Mouse (Mus musculus) limb, embryonic 10.5 days (tissue): ENCODE results near the gene Camsap1. TPM values are rescaled to one million over a fixed set of nuclear protein-coding genes. Genes with fewer than 3 reads are reported as not detected.

Experiments
- DNase-seq: peaks from one replicate; pipeline ENCODE4 v3.0.0-alpha.2; 2017; ENCODE audit warnings: low spot score
- H3K27ac ChIP-seq: fragments of 300-500 bp; sonication (generic); 2 replicates; pipeline ENCODE4 v1.5.1; 2016; ENCODE audit warnings: mild to moderate bottlenecking
- H3K27me3 ChIP-seq: fragments of 300-500 bp; sonication (generic); 2 replicates; pipeline ENCODE4 v1.6.1; 2016; ENCODE audit warnings: low read depth, mild to moderate bottlenecking; ENCODE audit not compliant: poor library complexity, severe bottlenecking
- H3K36me3 ChIP-seq: fragments of 300-500 bp; sonication (generic); 2 replicates; pipeline ENCODE4 v1.6.1; 2016; ENCODE audit warnings: mild to moderate bottlenecking, moderate library complexity
- H3K4me1 ChIP-seq: fragments of 300-500 bp; sonication (generic); 2 replicates; pipeline ENCODE4 v1.6.1; 2016
- H3K4me3 ChIP-seq: fragments of 300-500 bp; sonication (generic); 2 replicates; pipeline ENCODE4 v1.5.1; 2016; ENCODE audit warnings: mild to moderate bottlenecking, moderate library complexity
- H3K9me3 ChIP-seq: fragments of 300-500 bp; sonication (generic); replicated peaks from 2 replicates; pipeline ENCODE4 v1.6.1; 2016; ENCODE audit warnings: mild to moderate bottlenecking
- WGBS: fragments of 180-500 bp; shearing (Covaris S2); methylation state at CpG from one replicate; pipeline ENCODE4 v1.1.7; 2016; 5-methylcytosine and 5-hydroxymethylcytosine counted together
- polyA plus RNA-seq: library from polyadenylated mRNA; unstranded; fragments of >200 nt; fragmentation: Nextera tagmentation; extraction: Ambion mirVana; gene quantifications from 2 replicates; pipeline ENCODE4 v1.2.1, GENCODE M21; 2016

The Camsap1 gene
- 30.5 and 34.7 TPM in 2 replicates for polyA plus RNA-seq

DNA sequence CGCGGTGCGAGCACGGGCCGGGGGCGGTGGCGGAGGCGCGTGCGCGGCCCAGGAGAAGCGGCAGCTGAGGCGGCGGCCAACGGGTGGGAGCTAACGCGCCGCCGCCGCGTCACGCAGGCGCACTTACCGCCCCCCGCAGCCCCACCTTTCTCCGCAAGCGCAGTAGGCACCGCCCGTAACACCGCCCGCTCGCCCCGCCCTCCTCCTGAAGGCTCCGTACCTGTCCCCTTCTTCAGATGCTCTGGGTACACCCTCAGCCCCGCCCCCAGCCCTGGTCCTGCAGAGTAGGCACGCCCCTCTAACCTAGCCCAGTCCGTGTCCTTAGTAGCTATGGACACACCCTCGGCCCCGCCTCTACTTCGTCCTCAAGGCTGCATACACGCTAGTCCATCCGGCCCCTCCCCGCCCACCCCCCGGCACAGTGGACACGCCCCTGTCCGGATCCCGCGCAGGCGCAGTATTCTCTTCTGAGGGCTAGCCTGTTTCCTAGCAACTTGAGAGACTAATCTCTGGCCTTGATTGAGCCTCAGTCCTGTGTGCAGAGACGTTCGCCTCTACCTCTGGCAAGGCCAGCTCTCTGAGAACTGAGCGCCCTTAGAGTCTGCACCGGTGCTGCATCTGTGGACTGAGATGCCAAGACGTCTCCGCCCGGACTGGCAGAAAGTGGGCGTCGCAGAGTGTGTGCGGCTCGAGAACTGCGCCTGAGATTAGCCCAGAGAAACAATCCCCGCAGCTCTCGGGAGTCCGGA is at the start of gene Camsap1:
Camsap1 (minus strand) TSS at position 124 of the 749 bp plus-strand sequence.
- DNase-seq, result peak; percentile 99
- Histone ChIP-seq H3K36me3 (peaks cover 15% of the 10 kb centered on the region), H3K4me3 (peak within 1 kb of the TSS; percentile 97), H3K4me1 (peaks cover 31% of the 10 kb centered on the region), H3K27me3 (peaks cover 14% of the 10 kb centered on the region), H3K9me3 (no peaks in the 10 kb centered on the region), H3K27ac (peak within 1 kb of the TSS; percentile 97)
- WGBS, result 2% methylated on average over 50 of the region's 64 CpGs

DNA sequence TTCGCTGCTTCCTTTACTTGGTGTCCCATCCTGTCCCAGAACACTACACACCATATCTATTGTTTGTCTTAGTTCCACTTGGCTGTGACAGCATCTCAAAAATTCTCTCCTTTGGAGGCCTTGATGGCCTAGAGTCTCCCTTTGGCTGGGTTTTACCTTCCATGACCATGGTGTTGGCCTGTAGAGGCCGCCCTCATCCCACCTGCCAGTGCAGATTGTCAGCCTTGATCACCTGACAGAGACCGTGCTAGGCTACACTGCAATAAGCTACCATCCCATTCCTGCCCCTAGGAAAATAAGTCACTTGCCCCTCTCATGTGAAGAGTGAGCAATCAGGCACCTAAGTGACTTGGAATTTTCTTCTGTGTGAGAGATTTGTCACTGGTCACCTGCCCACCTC is 47.2 kb upstream of the Camsap1 start:
- Histone ChIP-seq H3K4me1 (peaks cover 5% of the 10 kb centered on the region; the same call in 1 of the 2 replicates), H3K36me3 (no peaks in the 10 kb centered on the region), H3K9me3 (no peaks in the 10 kb centered on the region), H3K27me3 (no peaks in the 10 kb centered on the region), H3K27ac (no peak overlapping the region), H3K4me3 (no peak overlapping the region)
- WGBS, result 53% methylated on average over 3 of the region's 3 CpGs
- DNase-seq, result no peak

DNA sequence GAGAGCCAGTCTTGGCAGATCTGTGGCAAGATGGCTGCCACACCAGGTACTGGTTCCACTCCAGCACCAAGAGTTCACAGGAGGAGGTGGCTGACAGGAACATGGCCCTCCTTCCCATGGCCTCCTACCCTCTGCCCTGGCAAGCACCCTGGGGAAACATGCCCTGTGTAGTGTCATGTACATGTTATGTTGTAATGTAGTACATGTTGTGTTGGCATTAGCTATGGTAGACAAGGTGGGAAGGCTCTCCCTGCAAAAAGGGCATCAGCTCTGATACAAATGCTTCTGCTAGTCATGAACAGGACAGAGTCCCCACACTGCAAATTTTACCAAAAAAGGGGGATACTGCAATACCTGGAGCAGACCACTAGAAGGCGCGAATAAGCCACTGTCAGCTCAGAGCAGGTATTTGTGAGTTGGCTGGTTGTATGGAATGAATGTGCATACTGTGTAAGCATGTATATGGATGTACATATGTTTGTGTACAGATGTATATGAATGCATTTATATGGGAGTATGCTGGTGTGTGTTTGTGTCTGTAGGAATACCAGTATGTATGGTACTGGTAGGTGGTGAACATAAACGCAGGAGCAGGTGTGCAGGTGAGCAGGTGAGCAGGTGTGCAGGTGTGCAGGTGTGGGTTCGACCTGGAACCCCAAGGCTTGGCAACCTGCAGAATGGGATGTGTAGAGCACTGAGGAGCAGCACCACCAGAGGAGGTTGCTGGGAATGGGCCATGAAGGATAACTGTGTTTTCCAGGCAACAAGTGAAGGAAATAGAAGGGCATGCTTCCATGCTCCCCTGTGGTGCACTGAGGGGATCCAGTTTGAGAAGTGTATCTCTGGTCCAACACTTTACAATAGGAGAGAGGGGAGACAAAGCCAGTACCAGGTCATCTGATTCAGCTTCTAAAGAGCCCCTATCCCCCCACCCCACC is 41.3 kb upstream of the Camsap1 start:
- 31% methylated on average over 4 of the region's 4 CpGs for WGBS
- Histone ChIP-seq H3K27me3 (no peaks in the 10 kb centered on the region), H3K4me1 (peaks cover 14% of the 10 kb centered on the region), H3K4me3 (no peak overlapping the region), H3K27ac (no peak overlapping the region), H3K36me3 (no peaks in the 10 kb centered on the region), H3K9me3 (no peaks in the 10 kb centered on the region)
- DNase-seq, result peak; percentile 56

DNA sequence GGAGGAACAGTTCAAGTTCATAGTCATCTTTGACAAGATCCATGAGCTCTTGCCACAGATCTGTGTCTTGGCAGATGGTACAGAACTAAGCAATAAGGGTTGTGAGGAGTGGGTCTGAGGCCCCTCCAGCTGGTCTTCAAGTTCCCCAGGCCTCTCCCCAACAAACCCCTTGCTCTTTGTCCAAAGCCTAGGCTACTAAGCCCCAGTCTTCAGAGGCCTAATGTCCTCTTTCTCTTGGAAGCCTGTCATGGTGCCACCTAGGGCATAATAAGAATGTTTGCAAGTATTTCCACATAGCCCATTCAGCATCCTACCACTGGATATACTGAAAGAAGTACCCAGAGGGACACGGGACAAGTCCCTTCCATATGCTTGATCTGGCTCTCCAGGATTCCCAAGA is 39.5 kb upstream of the Camsap1 start:
- Histone ChIP-seq H3K4me1 (peaks cover 14% of the 10 kb centered on the region), H3K27ac (no peak overlapping the region), H3K36me3 (no peaks in the 10 kb centered on the region), H3K9me3 (no peaks in the 10 kb centered on the region), H3K27me3 (no peaks in the 10 kb centered on the region), H3K4me3 (no peak overlapping the region)
- no peak for DNase-seq
- 89% methylated on average over 1 of the region's 1 CpGs for whole genome bisulfite sequencing

DNA sequence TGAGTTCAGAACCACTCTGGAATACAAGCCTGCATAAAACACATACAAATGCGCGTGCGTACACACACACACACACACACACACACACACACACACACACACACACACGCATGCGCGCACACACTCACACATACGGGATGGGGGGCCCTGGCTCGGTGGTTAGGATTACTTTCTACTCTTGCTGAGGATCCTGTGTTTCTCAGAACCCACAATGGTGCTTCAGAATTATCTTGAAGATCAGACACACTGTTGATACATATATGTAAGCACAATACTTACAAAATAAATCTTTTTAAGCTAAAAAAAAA is 39.1 kb upstream of the Camsap1 start:
- H3K4me3 ChIP-seq, result peak overlapping the region; percentile 94
- WGBS, result 81% methylated on average over 8 of the region's 8 CpGs
- no peaks in the 10 kb centered on the region for H3K36me3 ChIP-seq
- no peak for DNase-seq
- H3K27ac ChIP-seq, result peak overlapping the region; percentile 86; the same call in 1 of the 2 replicates
- H3K4me1 ChIP-seq, result peaks cover 14% of the 10 kb centered on the region
- H3K27me3 ChIP-seq, result no peaks in the 10 kb centered on the region
- no peaks in the 10 kb centered on the region for H3K9me3 ChIP-seq

DNA sequence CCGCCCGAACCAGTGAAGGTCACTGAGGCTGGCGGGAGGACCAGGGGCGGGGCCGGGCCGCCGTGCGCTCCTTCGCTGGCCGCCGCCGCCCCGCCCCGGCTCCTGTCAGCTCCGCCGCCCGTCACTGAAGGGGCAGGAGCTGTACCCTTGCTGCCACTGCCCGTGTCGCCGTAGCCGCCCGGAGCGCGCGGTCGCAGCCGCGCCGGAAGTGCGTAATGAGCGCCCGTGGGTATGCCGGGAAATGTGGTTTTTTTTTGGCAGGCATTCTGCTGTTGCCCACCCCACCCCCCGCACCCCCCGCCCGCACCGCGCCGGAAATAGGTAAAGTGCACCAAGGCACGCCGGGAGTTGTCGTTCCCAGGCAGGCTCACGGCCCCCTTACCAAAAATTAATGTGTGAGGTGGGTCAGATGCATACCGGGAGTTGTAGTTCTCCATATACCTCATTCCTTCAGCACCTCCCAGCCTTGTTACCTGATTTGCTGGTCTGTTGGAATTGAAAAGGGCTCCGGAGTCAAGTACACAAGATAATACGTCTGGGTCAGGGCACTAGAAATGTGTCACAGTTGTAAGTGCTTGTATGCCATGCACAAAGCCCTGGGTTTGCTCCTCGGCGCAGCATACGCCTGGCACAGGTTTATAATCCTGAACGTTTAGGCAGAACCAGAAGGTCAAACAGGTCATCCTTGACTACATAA is 38.6 kb upstream of the Camsap1 start, which contains the start of gene Ubac1:
Ubac1 (minus strand) TSS at position 187 of the 697 bp plus-strand sequence.
- peak within 1 kb of the TSS; percentile 86 for H3K27ac ChIP-seq
- H3K9me3 ChIP-seq, result no peaks in the 10 kb centered on the region
- peaks cover 14% of the 10 kb centered on the region for H3K4me1 ChIP-seq
- WGBS, result 7% methylated on average over 50 of the region's 50 CpGs
- no peaks in the 10 kb centered on the region for H3K27me3 ChIP-seq
- H3K36me3 ChIP-seq, result no peaks in the 10 kb centered on the region
- H3K4me3 ChIP-seq, result peak within 1 kb of the TSS; percentile 94
- DNase-seq, result peak; percentile 94

DNA sequence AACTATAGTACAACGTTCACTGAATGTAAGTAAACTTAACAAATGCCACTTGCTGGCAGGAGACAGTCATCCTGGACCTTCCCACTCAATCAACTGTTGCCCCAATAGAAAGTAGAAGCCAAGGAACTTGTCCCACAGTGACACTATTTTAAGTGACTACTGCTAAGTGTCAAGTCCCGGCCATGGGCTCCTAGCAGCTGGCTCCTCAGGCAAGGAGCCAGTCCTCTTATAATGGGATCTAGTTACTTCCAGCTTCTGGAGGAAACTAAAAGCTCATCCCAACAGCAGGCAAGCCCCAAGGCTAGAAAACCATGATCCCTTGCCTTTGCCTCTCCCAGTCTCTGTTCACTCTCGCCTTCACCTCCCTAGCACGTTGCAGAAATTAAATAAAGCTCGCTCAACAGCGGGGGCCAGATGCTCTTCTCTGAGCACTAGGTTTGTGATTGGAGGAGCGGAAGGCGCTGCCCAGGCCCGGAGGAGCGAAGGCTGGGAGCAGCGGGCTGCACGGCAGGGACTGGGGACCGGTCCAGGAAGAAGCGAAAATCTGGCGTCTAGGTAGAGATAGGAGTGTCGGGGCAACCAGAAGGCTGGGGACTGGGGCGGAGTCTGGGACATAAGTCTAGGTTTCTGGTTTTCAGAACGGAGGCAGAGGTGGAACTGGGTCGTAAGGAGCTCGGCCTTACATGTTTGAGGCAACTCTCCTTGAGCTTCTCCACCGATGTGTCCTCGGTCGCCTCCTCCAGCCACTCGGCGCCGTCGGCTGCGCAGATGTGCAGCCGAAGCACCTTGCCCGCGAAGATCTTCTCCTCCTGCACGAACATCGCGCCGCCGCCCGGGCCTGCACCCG is 37.9 kb upstream of the Camsap1 start:
- DNase-seq, result no peak

DNA sequence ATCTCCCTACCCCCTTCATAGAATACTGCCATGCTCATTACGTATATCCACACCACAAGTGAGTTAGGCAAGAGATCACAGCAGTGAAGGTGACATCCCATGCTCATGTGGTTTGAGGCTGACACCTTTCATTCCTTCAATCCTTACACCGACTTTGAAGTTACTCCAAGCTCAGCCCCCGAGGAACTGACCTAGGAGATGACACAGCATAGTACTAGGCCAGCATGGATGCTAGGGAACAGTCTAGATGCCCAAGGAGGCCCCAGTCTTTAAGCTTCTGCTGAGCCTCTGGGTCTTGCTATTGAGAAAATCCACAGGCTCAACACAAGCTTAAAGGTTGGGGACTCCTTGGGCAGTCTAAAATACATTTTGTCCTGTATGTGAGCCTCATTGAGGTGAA is 36.8 kb upstream of the Camsap1 start:
- no peaks in the 10 kb centered on the region for H3K27me3 ChIP-seq
- H3K4me1 ChIP-seq, result peaks cover 14% of the 10 kb centered on the region
- H3K9me3 ChIP-seq, result no peaks in the 10 kb centered on the region
- no peak overlapping the region for H3K27ac ChIP-seq
- no peak for DNase-seq
- H3K4me3 ChIP-seq, result peak overlapping the region; percentile 94
- H3K36me3 ChIP-seq, result peaks cover 9% of the 10 kb centered on the region
- 75% methylated on average over 3 of the region's 3 CpGs for WGBS

More for the DNA sequence above, 37.9 kb upstream of the Camsap1 start:
- peak overlapping the region; percentile 86 for H3K27ac ChIP-seq
- H3K27me3 ChIP-seq, result no peaks in the 10 kb centered on the region
- H3K4me3 ChIP-seq, result peak overlapping the region; percentile 94
- peaks cover 14% of the 10 kb centered on the region for H3K4me1 ChIP-seq
- H3K36me3 ChIP-seq, result no peaks in the 10 kb centered on the region
- no peaks in the 10 kb centered on the region for H3K9me3 ChIP-seq
- 2% methylated on average over 38 of the region's 38 CpGs for WGBS

DNA sequence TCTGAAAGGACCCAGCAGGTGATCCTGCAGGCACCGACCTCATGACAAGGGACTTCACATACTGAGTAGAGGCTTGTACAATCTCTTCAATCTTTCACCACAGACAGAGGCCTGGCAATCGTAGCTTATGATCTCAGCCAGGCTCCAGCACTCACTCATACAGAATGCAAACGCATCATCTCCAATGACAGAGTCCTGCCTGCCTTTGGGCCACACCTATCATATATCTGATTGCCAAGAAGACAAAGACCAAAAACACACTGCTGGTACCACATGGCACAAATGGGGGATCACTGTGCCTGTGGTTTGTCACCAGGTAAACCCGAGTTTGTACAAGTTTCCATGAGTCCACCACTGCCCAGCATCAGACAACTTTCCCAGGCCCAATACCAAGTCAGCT is 34.2 kb upstream of the Camsap1 start:
- peaks cover 35% of the 10 kb centered on the region for H3K36me3 ChIP-seq
- no peaks in the 10 kb centered on the region for H3K9me3 ChIP-seq
- no peaks in the 10 kb centered on the region for H3K27me3 ChIP-seq
- no peak overlapping the region for H3K4me3 ChIP-seq
- DNase-seq, result no peak
- peaks cover 14% of the 10 kb centered on the region for H3K4me1 ChIP-seq
- WGBS, result 89% methylated on average over 4 of the region's 4 CpGs
- no peak overlapping the region for H3K27ac ChIP-seq

DNA sequence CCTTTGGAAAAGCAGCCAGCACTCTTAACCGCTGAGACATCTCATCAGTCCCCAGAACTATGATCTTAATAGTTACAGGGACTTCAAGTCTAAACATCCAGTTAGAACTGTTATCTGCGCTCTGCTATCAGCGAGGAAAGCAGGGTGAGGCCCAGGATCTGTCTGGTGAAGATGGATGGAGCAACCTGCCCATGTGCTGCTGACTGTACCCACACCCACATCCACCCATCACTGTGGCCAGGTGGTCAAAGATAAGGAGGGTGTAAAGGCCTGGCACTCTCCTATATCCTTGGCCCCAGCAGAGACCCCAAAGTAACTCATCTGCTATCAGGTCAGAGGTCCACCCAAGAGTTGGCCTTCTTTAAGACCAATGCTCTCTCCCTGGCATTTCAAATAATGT is 30.6 kb upstream of the Camsap1 start:
- H3K4me3 ChIP-seq, result no peak overlapping the region
- no peak overlapping the region for H3K27ac ChIP-seq
- peaks cover 72% of the 10 kb centered on the region for H3K36me3 ChIP-seq
- no peaks in the 10 kb centered on the region for H3K27me3 ChIP-seq
- H3K9me3 ChIP-seq, result no peaks in the 10 kb centered on the region
- 90% methylated on average over 3 of the region's 3 CpGs for WGBS
- H3K4me1 ChIP-seq, result no peaks in the 10 kb centered on the region
- DNase-seq, result no peak

DNA sequence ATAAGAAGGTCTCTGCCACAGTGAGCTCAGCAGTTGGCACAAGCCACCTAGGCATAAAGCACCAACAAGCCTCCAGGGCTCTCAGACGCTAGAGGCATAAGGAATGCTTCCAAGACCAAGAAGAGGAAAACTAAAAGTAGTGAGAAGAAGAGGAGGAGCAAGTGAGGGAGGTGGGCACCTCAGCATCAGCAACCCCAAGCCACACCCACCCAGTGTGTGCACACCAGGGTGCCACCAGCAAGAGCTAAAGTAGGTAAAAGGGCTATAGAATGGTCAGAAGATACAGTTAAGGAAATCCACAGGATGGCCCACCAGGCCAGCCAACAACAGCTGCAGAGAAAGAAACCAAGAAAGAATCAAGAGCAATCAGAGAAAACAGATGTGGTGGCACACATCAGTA is 28.3 kb upstream of the Camsap1 start:
- 75% methylated on average over 1 of the region's 1 CpGs for WGBS
- no peak overlapping the region for H3K27ac ChIP-seq
- no peak overlapping the region for H3K4me3 ChIP-seq
- no peaks in the 10 kb centered on the region for H3K27me3 ChIP-seq
- DNase-seq, result no peak
- no peaks in the 10 kb centered on the region for H3K9me3 ChIP-seq
- no peaks in the 10 kb centered on the region for H3K4me1 ChIP-seq
- peaks cover 95% of the 10 kb centered on the region for H3K36me3 ChIP-seq

DNA sequence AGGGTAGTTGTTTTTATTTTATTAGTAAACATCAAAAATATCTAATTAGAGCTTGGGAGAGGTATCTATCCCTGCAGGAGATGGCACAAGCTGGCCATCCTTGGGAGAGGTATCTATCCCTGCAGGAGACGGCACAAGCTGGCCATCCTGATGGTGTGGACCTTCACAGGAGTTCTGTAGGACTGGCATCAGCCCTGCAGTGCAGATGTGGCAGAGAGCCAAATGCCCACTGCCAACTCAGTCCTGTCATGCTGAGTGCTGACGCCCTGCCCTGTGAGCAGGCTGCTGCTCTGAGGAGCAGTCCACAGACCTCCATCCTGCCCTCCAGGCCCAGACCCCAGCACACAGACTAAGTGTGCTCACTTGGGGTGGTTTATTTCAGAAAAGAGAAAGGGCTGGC is 18.9 kb upstream of the Camsap1 start:
- H3K36me3 ChIP-seq, result peaks cover 94% of the 10 kb centered on the region
- no peak overlapping the region for H3K4me3 ChIP-seq
- WGBS, result 91% methylated on average over 2 of the region's 2 CpGs

More for the DNA sequence above, 18.9 kb upstream of the Camsap1 start:
- Histone ChIP-seq H3K27me3 (no peaks in the 10 kb centered on the region), H3K27ac (no peak overlapping the region), H3K9me3 (no peaks in the 10 kb centered on the region), H3K4me1 (no peaks in the 10 kb centered on the region)
- no peak for DNase-seq
